Mouse (Mus musculus) cerebellum, postnatal 36 days (tissue): ENCODE results near the gene Plekha8.

Source experiments
- DNase-seq, 2 experiments: peaks; one replicate each; pipeline ENCODE4 v3.0.0; 2021 to 2022; ENCODE audit warnings: mixed read lengths in 2 of 2

The Plekha8 gene

DNA sequence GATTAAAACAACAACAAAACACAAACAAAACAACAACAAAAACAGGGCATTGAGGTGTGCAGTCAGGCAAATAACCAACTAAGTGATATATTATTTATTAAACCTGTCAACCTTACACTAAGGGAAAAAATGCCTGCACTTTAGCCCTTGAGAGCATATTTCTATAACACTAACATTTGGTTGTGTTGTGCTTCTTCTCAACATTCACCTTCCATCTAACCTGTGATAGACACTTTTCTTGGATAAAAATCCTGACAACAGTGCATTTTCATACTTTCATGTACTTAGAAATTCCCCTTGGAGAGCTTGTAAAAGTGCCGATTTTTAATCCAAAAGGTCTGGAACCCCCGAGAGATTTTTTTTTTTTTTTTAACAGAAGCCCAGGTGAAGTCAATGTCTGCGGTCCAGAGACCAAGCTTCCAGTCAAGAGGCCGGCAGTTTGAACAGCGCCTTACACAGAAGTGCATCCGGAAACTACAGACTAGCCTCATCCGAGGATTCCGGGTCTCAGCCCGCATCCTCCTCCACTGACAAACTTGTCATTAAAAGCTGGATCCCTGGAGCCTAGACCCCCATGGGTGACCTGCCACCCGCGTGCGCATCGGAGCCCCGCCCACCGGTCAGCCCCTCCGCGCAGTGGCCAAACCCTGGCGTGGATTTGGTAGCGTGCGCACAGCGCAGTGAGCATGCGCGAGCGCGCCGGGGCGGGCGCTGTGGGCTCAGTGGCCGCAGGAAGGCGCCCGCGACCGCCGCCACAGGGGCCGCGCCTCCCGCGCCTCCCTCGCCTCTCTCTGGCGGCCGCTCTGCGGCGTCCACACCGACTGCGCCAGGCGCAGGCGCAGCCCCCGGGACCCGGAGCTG lies at the start of gene Plekha8:
Plekha8 (plus strand) TSS at position 643 of the 861 bp plus-strand sequence.
- peak; percentile 91 to 95 for DNase-seq

DNA sequence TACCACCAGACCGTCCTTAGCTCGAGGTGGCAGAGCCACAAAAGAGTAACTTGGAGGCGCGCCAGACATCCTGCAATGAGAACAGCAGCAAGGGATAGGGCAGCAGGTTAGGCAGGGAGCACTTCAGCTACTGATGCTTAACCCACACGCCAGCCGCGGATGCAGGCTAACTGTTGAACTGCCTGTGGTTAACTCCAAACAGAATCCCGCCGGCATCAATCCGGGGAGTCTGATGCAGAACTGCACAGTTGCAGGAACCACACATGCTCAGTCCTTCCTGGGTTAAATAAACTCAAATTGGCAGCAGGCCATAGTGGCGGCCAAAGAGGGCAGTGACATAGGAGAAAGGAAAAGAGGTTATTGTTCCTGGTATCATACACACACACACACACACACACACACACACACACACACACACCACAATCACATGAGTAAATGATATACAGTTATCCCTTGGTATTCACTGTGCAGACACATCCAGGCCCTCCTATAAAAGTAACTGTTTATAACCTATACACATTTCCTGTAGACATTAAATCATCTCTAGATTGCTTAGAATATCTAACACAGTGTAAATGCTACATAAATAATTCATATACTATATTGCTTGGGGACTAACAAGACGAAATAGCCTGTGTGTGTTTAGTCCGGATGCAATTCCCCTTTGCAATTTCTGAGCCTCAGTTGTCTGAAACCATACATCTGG lies 46.4 kb upstream of the Plekha8 start:
- DNase-seq: peak; percentile 71 to 72

DNA sequence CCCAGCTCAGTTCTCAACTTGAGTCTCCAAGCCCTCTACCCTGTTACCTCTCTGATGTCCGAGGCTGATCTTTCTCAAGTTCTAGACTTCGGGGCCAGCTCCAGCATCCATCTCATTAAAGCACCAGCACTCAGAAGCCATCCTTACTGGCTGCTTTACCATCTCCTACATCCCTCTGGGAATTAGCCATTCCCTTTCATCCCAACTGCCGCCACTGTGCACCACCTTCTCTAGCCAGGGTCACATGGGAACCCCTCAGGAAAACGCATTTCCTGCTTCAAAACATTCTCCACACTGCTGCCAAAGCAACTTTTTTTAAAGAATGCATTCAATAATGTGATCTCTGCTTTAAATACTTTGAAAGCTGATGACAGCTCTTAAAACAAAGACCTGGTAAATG lies 45.6 kb upstream of the Plekha8 start:
- no peak for DNase-seq

DNA sequence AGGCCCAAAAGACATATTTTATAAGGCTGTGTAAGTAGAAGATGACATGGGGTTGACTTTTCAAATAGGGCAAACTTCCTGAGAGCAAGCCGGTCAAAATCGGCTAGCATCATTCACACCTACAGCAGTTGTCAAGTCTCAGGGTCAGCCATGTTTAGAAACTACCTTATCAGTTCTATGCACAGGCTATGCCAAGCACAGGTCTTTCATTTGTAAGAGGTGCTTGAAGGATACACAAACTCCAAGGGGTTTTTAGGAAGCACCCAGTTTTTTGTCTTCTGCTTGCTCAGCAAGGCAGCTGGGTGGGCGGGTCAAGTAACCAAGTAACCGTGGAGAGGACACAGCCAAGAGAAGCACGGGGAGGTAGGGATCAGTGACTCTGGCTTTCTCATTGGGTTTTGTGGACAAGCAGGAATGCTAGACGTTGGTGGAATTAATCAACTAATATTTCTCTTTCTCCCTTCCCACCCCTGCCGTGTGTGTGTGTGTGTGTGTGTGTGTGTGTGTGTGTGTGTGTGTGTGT lies 44.0 kb upstream of the Plekha8 start:
- DNase-seq: no peak

DNA sequence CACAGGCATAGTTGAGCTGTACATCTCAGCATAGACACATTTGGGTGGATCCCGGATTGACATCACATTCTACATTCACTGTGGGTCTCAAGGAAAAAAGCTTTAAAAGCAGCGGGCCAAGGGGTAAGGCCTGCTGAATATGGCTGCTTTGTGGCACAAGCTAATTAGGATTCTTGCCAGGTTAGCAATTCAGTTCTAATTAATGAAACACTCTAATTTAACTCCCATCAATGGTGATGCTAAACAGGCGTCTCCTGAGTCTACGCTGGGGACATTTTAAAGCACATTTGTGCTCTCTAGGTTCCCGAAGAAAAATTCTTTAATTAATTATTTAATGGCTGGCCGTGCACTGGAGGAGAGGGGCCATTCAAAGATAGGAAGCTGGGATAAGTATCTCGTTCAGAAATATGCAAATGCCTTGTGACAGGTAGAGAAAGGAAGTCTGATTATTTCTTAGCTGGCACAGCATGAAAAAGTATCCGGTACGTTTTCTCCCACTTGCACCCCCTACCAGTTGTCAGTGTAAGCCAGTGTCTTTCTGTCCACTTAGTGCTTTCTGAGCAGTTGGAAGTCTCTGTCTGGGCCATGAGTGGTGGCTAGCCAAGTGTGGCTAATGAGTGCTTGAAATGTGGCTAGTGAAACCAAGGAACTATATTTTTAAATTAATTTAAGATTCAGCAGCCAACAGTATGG lies 42.0 kb upstream of the Plekha8 start:
- no peak for DNase-seq

DNA sequence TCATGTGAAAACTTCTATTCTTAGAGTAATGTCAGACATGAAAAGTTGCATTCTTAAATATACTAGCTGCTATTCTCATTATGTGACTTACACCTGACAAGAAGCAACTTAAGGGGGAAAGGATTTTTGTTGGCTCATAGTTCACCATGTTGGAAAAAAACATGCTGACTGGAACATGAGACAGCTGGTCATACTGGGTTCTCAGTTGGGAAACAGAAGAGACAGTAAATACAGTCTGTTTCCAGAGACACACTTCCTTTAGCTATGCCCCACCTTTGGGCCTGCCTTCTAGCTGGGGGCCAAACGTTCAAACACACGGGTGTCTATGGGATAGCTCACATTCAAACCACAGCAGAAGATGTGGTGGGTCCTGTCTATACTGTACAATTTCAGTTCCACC lies 41.3 kb upstream of the Plekha8 start:
- DNase-seq: no peak

DNA sequence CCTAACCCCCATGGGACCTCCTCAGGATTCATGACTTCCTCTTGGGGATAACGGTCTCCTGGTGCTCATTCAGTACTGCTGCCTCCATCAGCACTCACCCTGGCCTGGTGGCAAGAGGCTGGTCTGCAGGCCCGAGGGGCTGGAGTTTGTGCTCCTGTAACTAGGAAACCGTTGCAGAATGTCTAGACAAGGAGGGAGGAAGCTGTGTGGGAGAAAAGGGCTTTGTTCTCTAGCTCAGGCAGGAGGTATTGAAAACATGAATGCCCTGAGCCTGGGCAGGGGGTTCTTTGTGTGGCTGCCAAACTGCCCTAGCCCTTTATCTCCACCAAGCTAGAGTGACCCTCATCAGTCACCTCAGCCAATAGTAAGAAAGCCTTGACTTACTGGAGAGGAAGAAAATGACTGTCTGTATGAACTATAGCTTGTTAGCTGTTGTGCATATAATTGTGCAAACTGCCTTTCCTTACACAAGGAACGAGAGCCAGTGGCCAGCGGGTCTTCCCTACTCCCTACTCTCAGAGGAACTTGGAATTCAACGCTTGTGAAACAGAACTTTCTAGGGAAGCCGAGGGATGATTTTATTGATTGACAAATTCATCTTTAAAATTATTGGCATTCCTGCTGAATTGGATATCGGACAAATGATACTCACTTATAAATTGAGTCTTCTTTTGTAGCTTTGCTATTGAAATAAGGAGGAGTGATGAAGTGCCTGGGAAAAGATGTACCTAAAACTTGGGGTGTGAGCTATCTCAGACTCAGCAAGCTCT lies 40.4 kb upstream of the Plekha8 start:
- DNase-seq: peak in 1 of 2 experiments; percentile 28

DNA sequence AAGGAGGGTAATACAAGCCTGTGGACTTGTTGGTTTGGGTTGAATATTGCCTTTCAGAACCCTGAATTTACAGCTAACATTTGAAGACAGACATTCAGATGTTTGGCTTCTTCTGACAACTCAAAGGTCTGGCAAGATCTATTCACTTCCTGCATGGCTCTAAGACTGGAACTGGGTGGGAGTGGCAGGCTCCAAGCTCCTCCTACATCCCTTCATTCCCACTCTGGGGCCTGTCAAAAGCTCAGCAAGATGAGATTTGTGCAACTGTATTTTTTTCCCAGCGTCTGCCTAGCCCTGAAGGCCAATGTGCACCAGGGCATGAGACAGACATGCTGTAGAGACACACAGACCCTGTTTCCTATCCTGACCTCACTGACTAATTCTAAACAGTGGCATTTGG lies 39.1 kb upstream of the Plekha8 start:
- DNase-seq: no peak

DNA sequence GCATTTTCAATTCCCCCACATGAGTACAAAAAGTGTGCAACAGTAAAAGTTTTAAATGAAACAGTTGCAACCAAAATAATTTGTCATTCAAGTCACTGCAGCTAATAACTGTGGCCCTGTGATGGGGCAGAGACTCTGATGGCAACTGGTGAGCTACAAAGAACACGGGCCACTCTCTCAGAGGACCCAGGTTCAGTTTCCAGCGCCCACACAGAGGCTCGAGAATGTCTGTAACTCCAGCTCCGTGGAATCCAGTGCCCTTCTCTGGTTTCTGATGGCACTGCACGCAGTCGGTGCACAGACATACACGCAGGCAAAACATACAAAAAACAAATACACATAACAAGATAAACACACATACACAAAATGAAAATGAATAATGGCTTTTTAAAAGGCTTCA lies 37.2 kb upstream of the Plekha8 start:
- DNase-seq: no peak

DNA sequence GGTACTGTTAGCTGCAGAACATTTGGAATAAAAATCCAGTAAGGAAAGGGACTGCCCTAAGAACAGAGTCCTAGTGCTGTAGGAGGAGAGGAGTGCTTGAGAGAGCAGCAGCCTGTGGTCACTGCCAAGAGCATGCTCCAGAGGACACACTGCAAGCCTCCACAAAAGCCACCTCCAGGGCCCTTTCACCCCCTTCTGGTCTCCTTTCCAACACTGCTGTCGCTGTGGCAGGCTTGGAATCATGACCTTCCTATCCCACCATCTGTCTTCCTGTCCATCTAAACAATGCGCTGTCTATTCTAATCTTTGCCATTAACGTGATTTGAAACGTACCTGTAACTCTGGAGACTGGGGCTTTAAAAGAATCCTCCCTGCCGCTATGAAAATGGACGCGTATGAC lies 36.4 kb upstream of the Plekha8 start:
- DNase-seq: peak; percentile 58 to 65

DNA sequence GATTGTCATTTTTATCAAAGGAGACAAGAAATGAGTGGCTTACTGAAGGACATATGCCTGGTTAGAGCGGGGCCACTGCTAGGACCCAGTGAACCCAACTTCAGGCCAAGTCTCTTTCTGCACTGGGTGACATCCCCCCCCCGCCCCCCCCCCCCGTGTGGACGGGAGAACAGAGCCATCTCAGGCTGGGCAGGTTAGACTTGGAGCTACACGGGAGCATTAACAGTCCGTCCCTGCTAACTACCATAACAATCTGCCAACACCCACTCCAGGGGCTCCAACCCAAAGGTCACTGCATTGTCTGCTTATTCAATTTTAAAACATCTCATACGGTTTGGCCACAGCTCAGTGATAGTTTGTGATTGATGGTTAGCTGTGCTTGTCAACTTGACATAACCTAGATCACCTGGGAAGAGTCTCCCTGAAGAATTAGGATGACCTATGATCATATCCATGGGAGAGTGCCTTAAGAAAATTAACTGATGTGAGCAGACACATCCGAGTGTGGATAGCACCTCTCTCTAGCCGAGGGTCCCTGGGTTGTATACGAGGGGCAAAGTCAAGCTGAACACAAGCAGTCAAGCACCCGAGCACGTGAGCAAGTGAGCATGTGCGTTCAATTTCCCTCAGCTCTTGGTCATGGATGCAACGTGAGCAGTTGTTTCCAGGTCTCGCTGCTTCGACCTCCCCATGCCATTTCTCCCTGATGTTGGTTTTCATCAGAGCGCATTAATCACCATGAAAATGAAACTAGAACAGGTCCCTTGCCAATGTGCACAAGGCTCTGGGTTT lies 32.7 kb upstream of the Plekha8 start:
- no peak for DNase-seq

DNA sequence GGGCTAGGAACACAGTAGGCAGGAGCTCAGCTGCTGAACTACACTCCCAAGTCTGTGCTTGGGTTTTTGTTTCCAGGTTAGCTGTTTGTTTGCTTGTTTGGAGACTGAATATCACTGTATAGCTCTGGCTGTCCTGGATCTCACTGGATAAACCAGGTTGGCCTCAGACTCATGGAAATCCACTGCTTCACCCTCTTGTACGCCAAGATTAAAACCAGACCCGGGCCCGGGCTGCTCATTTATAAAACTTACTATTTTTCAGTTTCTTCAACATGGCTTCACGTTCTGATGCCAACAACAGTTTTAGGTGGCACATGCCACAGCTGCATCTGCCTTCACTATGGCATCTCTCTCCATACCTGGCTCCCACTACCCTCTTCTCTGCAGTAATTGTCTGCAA lies 31.4 kb upstream of the Plekha8 start:
- peak in 1 of 2 experiments; percentile 41 for DNase-seq

DNA sequence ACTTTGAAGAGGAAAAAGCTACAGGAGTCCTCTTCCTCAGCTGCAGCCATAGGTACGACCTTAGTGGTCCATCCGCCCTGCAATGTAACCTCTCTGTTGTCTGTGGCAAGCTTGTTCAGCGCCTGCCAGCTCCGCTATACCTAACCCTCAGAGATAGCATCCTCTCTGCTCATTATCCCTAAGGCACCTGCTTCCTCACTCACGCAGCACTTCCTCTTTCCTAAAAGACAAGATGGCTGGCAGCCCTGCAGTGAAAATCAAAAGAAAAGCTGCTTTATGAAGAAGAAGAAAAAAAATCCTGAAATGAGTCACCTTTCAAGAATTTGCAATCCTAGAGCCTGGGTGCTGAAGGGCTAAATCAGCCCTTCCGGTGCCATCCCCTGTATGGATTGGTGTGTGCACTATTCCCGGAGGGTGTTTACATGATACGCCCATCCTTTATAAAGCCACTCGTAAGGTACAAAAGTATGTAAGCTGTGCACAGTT lies 30.4 kb upstream of the Plekha8 start:
- peak in 1 of 2 experiments; percentile 49 for DNase-seq

DNA sequence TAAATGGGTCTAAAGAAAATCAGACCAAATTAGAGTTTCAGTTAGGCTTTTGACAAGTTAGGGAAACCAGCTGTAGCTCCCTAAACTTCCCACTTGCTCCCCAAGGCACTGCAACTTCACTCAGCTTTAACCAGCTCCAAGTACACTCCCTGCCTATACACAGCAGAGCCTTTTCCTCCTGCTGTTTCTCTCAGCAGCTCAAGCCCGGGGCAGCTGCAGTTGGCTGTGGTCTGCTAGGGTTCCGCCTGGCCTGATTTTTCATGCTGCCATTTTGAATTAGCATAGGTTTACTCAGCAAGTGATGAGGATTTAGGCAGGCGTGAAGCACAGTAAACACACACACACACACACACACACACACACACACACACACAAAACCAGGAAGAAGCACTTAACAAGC lies 29.9 kb upstream of the Plekha8 start:
- DNase-seq: peak; percentile 47 to 62

DNA sequence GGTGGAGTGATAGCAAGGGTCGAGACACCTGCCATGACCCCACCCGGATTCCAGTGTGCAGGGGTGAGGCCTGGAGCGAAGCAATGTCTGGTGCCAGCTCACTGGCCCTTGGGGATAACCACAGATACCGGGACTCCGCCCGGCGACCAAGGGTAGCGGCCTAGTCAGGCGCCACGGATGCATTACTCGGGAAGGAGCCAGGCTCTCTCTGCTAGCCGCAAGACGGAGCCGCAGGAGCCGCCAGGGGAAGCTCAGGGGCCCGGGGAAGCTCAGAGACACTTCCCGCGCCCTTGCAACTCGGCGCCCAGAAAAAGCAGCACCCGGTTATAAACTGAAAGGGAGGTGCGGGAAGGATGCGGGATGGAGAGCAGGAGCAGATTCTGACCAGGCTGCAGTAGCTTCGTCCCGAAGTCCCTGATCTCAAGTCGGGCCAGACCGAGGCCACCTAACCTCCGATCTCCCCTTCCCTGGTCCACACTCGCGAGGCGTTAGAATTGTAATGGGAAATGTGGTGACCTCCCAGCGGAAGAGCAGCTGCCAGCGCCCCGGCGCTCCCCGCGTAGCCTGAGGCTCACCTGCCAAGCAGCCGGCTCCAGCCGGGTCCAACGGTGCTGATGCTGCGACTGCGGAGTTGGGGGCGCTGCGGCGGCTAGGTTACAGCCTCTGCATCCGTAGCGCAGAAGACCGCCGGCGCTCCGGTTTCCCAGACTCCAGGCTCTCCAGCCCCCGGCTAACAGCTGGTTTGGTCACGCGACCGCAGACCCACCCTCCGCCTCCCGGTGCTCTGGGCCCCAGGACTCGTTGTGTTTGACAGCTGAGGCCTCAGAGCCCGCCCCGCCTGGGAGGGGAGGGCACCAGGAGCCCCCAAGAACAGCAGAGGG lies 29.0 kb upstream of the Plekha8 start, which contains the start of gene Scrn1:
Scrn1 (minus strand) TSS at position 825 of the 881 bp plus-strand sequence.
- DNase-seq: peak; percentile 74

DNA sequence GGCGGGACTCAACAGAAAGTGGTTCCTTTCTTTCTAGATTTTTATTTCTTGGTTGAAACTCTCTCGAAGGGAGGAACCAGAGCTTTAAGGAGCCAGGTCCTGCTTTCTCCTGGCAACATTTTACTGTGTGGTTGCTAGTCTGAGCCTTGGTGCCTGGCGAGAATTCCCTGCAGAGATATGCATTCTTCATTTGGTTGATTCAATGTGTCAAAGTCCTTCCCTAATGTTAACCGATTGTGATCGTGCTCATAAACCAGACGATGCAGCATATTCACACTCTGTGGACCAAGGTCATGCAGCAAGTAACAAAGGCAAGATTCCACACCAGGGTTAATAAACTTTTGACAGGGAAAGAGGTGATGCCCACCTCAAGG lies 28.4 kb upstream of the Plekha8 start:
- no peak for DNase-seq

DNA sequence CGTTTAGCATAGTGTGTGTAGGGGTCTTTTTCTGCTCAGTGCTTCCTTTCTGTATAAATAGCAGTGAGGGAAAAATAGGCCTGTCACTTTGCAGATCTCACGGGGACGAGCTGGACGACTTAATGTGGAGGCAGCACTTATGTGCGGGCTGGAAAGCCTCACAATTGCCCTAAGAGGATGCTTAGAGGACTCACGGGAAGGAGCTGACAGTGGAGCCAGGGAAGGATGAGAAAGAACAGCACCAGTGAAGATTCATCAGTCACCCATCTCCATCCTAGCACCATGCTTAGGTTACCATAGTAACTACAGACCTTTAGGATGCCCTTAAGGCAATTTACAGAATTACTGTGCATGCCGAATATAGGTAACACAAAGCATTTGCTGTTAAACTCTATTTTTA lies 25.1 kb upstream of the Plekha8 start:
- DNase-seq: no peak

DNA sequence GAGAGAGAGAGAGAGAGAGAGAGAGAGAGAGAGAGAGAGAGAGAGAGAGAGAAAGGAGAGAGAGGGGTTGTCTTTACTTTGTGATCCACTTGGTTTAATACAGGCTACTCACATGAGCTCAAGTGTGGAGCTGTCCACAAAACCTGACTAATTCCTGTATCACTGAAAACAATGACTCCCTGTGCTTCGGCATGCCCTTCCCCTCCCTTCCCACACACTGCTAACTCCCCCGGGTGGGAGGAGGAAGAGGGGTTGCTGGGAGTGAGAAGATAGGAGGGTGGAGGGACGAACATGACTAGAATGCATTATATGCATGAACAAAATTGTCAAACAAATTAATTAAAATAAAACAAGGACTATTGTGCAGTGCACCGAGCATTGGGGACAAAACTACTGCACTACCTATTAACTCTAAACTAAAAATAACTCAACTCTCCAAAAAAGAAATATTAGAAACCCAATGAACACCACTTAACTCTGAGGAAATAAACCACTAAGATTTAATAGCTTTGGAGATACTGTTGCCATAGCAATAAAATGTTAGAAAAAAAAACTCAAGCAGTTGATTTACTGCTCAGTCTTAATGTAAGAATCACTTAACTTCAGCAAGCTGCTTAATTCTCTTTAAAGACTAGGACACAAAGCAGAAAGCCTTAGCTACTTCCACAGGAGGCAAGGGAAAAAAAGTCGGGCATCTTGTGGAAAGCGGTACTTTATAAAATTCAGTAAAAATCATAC lies 21.5 kb upstream of the Plekha8 start:
- DNase-seq: no peak

DNA sequence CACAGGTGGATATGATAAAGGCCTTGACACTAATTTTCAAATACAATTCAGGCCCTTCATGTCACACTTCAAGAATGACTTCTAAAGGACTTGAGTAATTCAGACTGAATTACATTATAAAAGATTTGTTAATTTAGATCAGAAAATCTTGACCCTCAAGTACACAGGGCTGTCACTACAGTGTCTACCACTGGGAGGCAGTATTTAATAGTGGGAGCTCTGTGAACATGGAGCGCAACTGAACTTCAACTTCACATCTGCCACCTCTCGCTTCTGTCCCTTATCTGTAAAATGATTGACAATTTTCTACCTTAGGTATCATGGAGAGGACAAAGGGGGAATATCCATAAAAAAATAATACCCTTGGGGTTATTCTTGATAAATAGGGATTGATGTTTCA lies 8.7 kb upstream of the Plekha8 start:
- peak; percentile 46 to 64 for DNase-seq

DNA sequence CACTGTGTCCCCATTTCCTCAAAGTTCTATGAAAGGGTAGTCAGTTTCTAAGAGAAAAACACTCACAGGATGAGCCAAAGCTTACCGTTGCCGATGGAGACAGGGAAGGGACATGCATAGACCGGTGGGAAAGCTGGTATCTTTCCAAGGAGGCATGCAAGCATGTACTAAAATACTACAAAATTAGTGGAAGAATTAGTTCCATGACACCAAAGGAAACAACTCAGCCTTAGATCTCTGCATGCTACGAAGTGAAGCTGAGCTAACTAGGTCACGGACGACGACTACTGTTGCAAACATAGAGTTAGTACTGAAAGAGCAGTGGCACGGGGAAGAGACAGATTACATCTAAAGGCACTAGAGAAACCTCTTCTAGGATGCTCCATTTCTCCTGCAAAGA lies 8.0 kb upstream of the Plekha8 start:
- DNase-seq: no peak
